Mouse (Mus musculus): Measurements from ENCODE around the gene Cd5. TPM values are rescaled to one million over a fixed set of nuclear protein-coding genes. Genes with fewer than 3 reads are reported as not detected.

The Cd5 gene
- total RNA-seq (2014; rRNA removed) (0.55 and 0.85 TPM in 2 replicates), polyA plus RNA-seq (2015; fragmentation: Nextera tagmentation; extraction: Ambion mirVana) (0.50 and 0.53 TPM in 2 replicates)

- no peak for DNase-seq (ENCODE audit: low spot score)
- TF ChIP-seq CTCF (IDR thresholded peaks at IDR 0.05): no peak
- no peaks in the 10 kb centered on the region for H3K36me3 ChIP-seq (ENCODE audit: insufficient read depth, low read length)
- H3K4me3 ChIP-seq (ENCODE audit: low read depth, low read length): no peak within 1 kb of the TSS
- H3K27me3 ChIP-seq (ENCODE audit: insufficient read depth, low read length): no peaks in the 10 kb centered on the region
- H3K4me2 ChIP-seq (ENCODE audit: low read depth, low read length, poor library complexity, severe bottlenecking): no peak within 1 kb of the TSS
- WGBS: 83% methylated on average over 4 of the region's 4 CpGs
- no peaks in the 10 kb centered on the region for H3K9me3 ChIP-seq (ENCODE audit: low read length)
- no peak for ATAC-seq (ENCODE audit: low FRiP score)
- no peak within 1 kb of the TSS for H3K9ac ChIP-seq (replicated peaks; ENCODE audit: low read length, poor library complexity, severe bottlenecking)
- no peak within 1 kb of the TSS for H3K27ac ChIP-seq (ENCODE audit: low read depth, low read length)
- H3K4me1 ChIP-seq (ENCODE audit: insufficient read depth, low read length): no peaks in the 10 kb centered on the region
These were observed at the start of gene Cd5 for GRCm38 (mm10) chr19:10738811-10739210. Cd5 (minus strand) TSS chr19:10739002.

GRCm38 (mm10) chr19:10788242-10788641, 49.4 kb upstream of the Cd5 start:
- Histone ChIP-seq H3K9me3 (ENCODE audit: low read length) (no peaks in the 10 kb centered on the region), H3K4me3 (ENCODE audit: low read depth, low read length) (no peak overlapping the region), H3K36me3 (ENCODE audit: insufficient read depth, low read length) (no peaks in the 10 kb centered on the region), H3K27ac (ENCODE audit: low read depth, low read length) (no peak overlapping the region), H3K9ac (replicated peaks; ENCODE audit: low read length, poor library complexity, severe bottlenecking) (no peak overlapping the region), H3K4me1 (ENCODE audit: insufficient read depth, low read length) (no peaks in the 10 kb centered on the region), H3K4me2 (ENCODE audit: low read depth, low read length, poor library complexity, severe bottlenecking) (no peak overlapping the region), H3K27me3 (ENCODE audit: insufficient read depth, low read length) (no peaks in the 10 kb centered on the region)
- no peak for ATAC-seq (ENCODE audit: low FRiP score)
- 82% methylated on average over 9 of the region's 9 CpGs for WGBS
- DNase-seq (ENCODE audit: low spot score): no peak
- TF ChIP-seq CTCF (IDR thresholded peaks at IDR 0.05): no peak

GRCm38 (mm10) chr19:10787406-10787805, 48.6 kb upstream of the Cd5 start:
- Histone ChIP-seq H3K4me3 (ENCODE audit: low read depth, low read length) (no peak overlapping the region), H3K36me3 (ENCODE audit: insufficient read depth, low read length) (no peaks in the 10 kb centered on the region), H3K9ac (replicated peaks; ENCODE audit: low read length, poor library complexity, severe bottlenecking) (no peak overlapping the region), H3K27ac (ENCODE audit: low read depth, low read length) (no peak overlapping the region), H3K27me3 (ENCODE audit: insufficient read depth, low read length) (no peaks in the 10 kb centered on the region), H3K4me2 (ENCODE audit: low read depth, low read length, poor library complexity, severe bottlenecking) (no peak overlapping the region), H3K4me1 (ENCODE audit: insufficient read depth, low read length) (no peaks in the 10 kb centered on the region), H3K9me3 (ENCODE audit: low read length) (no peaks in the 10 kb centered on the region)
- DNase-seq (ENCODE audit: low spot score): no peak
- no peak for TF ChIP-seq CTCF (IDR thresholded peaks at IDR 0.05)
- no peak for ATAC-seq (ENCODE audit: low FRiP score)
- 84% methylated on average over 4 of the region's 4 CpGs for WGBS

GRCm38 (mm10) chr19:10786753-10787152, 48.0 kb upstream of the Cd5 start:
- no peak for DNase-seq (ENCODE audit: low spot score)
- H3K27me3 ChIP-seq (ENCODE audit: insufficient read depth, low read length): no peaks in the 10 kb centered on the region
- no peaks in the 10 kb centered on the region for H3K4me1 ChIP-seq (ENCODE audit: insufficient read depth, low read length)
- 88% methylated on average over 6 of the region's 6 CpGs for WGBS
- H3K4me2 ChIP-seq (ENCODE audit: low read depth, low read length, poor library complexity, severe bottlenecking): no peak overlapping the region
- no peaks in the 10 kb centered on the region for H3K9me3 ChIP-seq (ENCODE audit: low read length)
- no peak for ATAC-seq (ENCODE audit: low FRiP score)
- H3K4me3 ChIP-seq (ENCODE audit: low read depth, low read length): no peak overlapping the region
- H3K9ac ChIP-seq (replicated peaks; ENCODE audit: low read length, poor library complexity, severe bottlenecking): no peak overlapping the region
- H3K27ac ChIP-seq (ENCODE audit: low read depth, low read length): no peak overlapping the region
- H3K36me3 ChIP-seq (ENCODE audit: insufficient read depth, low read length): no peaks in the 10 kb centered on the region
- no peak for TF ChIP-seq CTCF (IDR thresholded peaks at IDR 0.05)

- DNase-seq (ENCODE audit: low spot score) (peak; percentile 69), ATAC-seq (ENCODE audit: low FRiP score) (no peak)
- no peak overlapping the region for H3K4me2 ChIP-seq (ENCODE audit: low read depth, low read length, poor library complexity, severe bottlenecking)
- WGBS: 73% methylated on average over 10 of the region's 10 CpGs
- H3K9me3 ChIP-seq (ENCODE audit: low read length): no peaks in the 10 kb centered on the region
- no peak for TF ChIP-seq CTCF (IDR thresholded peaks at IDR 0.05)
- H3K4me1 ChIP-seq (ENCODE audit: insufficient read depth, low read length): no peaks in the 10 kb centered on the region
- no peaks in the 10 kb centered on the region for H3K27me3 ChIP-seq (ENCODE audit: insufficient read depth, low read length)
- no peak overlapping the region for H3K9ac ChIP-seq (replicated peaks; ENCODE audit: low read length, poor library complexity, severe bottlenecking)
- no peaks in the 10 kb centered on the region for H3K36me3 ChIP-seq (ENCODE audit: insufficient read depth, low read length)
- no peak overlapping the region for H3K4me3 ChIP-seq (ENCODE audit: low read depth, low read length)
- no peak overlapping the region for H3K27ac ChIP-seq (ENCODE audit: low read depth, low read length)
These were observed 46.1 kb upstream of the Cd5 start for GRCm38 (mm10) chr19:10784796-10785459.

- Histone ChIP-seq H3K27me3 (ENCODE audit: insufficient read depth, low read length) (no peaks in the 10 kb centered on the region), H3K4me2 (ENCODE audit: low read depth, low read length, poor library complexity, severe bottlenecking) (no peak overlapping the region), H3K9me3 (ENCODE audit: low read length) (no peaks in the 10 kb centered on the region), H3K27ac (ENCODE audit: low read depth, low read length) (no peak overlapping the region), H3K9ac (replicated peaks; ENCODE audit: low read length, poor library complexity, severe bottlenecking) (no peak overlapping the region), H3K4me1 (ENCODE audit: insufficient read depth, low read length) (no peaks in the 10 kb centered on the region), H3K4me3 (ENCODE audit: low read depth, low read length) (no peak overlapping the region), H3K36me3 (ENCODE audit: insufficient read depth, low read length) (no peaks in the 10 kb centered on the region)
- no peak for DNase-seq (ENCODE audit: low spot score)
- no peak for TF ChIP-seq CTCF (IDR thresholded peaks at IDR 0.05)
- no peak for ATAC-seq (ENCODE audit: low FRiP score)
- WGBS: 36% methylated on average over 3 of the region's 3 CpGs
These were observed 45.3 kb upstream of the Cd5 start for GRCm38 (mm10) chr19:10784061-10784460.
